Mouse (Mus musculus): ENCODE results near the gene Olfr430.

DNA sequence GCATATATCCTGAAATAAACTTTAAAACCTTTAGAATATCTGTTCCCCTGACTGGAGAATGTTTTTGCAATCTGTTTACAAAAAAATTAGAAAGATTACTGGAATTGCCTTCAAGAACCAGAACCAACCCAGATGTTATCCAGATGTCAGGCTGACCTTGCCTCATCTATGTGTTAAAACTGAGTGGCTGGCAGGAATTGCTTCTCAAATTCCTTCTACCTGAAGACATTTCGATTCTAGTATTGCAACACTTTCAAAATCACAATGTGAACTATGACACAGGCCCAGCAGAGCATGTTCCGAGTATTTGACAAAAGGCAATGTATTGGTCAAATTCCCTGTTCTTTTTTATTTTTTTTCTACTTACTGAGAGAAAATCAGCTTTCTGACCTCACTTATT lies 22.0 kb upstream of the Olfr430 start:
- TF ChIP-seq POLR2A (IDR thresholded peaks at IDR 0.05; ENCODE audit: extremely low read depth, insufficient read depth, low read length) (no peak), CTCF (IDR thresholded peaks at IDR 0.05; ENCODE audit: extremely low read depth, insufficient read depth, low read length) (no peak)
